Mouse (Mus musculus) lung, adult 18-20 months (tissue): ENCODE data around the gene Kirrel2.
"Not testable (repeated sequence)": the region's sequence is repeated elsewhere in the genome, so short reads cannot be mapped to it uniquely, and the experiment has no call there.

Experiments used
- DNase-seq, 2 experiments: peaks; one replicate each; pipeline ENCODE4 v3.0.0; 2022; ENCODE audit warnings: mixed read lengths in 2 of 2

The Kirrel2 gene

DNA sequence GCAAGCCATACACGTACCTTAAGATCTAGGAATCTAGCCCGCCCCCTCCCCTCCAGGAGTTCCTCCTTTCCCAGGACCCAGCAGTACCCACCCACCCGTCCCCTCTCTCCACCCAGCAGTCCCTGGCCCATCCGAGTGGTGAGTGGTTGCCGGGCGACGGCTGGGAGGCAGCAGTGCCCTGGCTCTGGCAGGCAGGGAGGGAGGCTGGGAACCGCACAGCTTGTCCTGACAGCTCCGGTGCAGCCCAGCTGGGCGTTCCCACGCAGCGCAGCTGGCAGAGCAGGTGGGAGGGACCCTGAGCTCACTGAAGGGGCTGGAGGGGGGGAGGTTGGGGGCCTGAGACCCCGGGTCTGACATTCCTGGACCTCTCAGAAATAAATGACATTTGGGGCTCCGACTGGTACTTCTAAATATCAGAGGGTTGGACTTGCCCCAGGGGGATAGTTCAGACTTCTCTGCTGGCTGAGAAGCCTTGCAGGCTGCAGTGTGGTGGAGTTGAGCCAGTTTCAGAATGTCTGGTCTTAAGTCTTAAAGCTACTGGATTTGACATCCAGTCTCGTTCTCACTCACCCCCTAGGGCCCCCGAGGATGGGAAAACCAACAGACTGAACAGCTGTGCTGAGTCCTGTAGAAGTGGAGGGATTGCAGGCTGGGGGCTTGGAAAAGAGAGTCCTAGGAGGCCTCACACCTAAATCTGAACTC is at the start of gene Kirrel2, which contains the start of gene Nphs1:
TSS of gene Kirrel2 (minus strand) at position 62 of the 702 bp plus-strand sequence.
TSS of gene Nphs1 (plus strand) at position 687 of the 702 bp plus-strand sequence.
- DNase-seq = no peak

DNA sequence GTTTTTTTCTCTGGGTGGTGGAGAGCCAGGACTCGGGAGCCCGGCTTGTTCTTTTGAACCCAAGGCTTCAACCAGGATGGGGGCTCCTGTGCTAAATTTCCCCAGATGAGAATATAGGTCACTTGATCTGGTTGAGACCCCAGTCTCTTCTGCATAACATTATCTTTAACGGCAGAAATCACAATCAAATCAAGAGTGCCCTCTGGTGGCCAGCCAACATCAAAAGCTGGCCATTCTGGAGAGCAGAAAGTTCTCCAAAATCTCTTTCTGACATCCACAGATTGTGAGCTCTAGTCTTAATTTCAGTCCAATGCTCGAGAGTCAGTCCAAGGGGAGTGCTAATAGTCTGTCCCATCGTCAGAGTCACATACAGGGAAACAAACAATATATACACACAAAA is 43.7 kb upstream of the Kirrel2 start:
- DNase-seq = not testable (repeated sequence)

DNA sequence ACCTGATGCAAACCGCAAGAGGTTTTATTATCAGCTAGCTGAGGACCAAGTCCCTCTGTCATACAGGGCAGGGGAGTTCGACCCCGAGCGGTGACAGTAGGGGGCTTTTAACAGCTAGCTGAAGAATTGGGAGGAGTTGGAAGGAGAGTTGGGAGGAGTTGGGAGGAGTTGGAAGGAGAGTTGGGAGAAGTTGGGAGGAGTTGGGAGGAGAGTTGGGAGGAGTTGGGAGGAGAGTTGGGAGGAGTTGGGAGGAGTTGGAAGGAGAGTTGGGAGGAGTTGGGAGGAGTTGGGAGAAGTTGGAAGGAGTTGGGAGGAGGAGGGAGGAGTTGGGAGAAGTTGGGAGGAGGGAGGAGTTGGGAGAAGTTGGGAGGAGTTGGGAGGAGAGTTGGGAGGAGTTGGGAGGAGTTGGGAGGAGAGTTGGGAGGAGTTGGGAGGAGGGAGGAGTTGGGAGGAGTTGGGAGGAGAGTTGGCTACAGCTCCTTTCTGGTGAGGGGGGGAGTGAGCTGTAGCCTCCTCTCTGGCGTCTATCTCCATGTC is 38.1 kb upstream of the Kirrel2 start:
- not testable (repeated sequence) for DNase-seq

DNA sequence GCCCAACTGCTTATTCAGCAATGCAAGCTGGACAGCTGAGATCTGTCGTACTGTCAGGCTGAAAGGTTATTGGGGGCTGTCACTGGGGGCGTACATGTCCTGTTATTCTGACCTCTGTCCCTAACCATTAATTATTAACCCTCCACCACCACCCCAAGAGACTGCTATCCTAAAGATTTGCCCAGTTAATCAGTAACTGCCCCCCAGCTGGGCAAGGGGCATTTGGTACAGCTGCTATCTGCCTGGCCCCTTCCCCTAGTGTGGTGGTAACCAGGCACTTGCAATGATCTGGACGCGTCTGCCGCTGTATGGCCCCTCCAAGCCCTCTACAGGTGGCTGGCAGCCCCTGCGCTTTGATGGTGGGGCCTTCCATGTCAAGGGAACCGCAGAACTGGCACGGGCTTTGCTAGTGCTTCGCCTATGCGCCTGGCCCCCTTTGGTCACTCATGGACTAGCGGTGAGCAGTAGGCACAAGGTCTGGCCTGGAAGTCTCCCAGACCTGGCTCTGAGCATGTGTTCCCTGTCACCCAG is 36.0 kb upstream of the Kirrel2 start, which contains the start of gene Prodh2:
TSS of gene Prodh2 (plus strand) at position 222 of the 531 bp plus-strand sequence.
- DNase-seq = no peak

DNA sequence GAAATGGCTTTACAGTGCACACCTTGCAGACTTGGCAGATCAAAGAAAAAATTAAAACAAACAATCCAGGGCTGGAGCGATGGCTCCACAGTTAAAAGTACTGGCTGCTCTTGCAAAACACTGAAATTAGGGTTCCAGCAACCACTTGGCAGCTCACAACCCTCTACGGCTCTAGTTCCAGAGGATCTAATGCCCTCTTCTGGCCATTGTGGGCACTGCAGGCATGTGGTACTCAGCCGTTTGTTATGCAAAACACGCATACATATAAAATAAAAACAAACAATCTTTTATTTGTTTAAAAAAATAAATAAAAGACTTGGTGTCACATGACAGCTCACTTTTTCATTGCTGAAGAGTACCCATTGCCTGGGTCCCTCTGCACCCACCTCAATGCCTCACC is 35.3 kb upstream of the Kirrel2 start:
- peak; percentile 68 for DNase-seq

DNA sequence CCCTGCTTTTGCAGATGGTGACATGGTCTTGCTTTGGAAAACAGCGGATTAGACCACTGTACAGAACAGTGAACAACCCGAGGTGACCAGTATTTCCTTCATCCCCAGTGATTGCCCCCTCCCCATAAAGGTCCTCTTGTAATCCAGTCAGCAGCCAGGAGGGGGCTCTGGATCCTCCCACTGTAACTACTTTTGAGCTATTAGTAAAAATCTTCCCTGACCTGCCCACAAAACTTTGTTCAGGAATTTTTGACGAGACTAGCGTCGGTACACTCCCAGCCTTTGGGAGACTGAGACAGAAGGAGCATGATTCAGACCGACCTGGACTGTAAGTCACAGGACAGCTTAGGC is 33.4 kb upstream of the Kirrel2 start:
- DNase-seq = no peak

DNA sequence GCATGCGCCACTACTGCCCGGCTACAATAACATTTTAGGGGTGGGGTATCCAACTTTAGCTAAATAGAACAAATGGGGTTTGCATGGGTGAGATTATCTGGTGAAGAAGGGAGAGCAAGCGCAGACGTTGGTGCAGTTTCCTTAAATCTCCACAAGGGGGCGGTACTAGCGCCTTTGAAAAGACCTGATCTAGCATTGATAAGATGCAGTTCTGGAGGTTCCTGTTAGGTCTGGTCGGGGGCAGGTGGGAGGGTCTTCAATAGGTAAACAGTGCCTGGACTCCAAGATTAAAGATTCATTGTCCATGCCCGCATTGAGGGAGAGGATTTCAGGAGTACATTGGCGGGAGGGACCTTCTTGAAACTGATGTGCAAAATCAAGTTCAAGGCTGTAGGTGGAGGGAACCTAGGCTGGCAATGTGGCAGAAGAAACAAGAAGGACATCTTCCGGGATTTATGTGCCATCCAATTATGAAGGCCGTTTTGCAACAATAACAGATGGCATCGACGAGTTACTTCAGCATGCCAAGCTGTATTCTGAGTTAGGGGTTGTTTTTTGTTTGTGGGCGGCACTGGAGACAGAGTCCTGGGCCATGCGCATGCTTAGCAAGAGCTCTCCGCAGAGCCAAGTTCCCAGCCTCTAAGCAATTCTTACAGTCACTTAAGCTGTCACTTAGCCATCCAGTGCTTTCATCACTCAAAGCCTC is 32.9 kb upstream of the Kirrel2 start:
- DNase-seq = peak; percentile 10 to 24

DNA sequence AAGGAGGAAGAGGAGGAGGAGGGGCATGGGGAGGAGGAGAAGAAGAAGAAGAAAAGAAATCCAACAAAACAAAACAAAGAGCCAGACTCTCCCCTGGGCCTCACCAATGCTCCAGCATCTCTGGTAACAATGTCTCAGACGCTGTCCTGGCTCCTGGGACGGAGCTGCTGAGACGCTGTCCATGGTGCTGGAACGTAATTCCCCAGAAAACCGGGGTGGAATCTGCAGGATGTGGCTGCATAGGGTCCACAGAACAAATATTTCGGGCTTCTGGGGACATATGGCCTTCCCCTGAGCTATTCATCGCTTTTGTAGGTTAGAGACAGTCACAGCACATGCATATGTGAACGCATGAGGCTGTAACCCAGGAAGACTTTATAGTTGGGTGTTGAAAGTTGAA is 26.8 kb upstream of the Kirrel2 start:
- DNase-seq = no peak

DNA sequence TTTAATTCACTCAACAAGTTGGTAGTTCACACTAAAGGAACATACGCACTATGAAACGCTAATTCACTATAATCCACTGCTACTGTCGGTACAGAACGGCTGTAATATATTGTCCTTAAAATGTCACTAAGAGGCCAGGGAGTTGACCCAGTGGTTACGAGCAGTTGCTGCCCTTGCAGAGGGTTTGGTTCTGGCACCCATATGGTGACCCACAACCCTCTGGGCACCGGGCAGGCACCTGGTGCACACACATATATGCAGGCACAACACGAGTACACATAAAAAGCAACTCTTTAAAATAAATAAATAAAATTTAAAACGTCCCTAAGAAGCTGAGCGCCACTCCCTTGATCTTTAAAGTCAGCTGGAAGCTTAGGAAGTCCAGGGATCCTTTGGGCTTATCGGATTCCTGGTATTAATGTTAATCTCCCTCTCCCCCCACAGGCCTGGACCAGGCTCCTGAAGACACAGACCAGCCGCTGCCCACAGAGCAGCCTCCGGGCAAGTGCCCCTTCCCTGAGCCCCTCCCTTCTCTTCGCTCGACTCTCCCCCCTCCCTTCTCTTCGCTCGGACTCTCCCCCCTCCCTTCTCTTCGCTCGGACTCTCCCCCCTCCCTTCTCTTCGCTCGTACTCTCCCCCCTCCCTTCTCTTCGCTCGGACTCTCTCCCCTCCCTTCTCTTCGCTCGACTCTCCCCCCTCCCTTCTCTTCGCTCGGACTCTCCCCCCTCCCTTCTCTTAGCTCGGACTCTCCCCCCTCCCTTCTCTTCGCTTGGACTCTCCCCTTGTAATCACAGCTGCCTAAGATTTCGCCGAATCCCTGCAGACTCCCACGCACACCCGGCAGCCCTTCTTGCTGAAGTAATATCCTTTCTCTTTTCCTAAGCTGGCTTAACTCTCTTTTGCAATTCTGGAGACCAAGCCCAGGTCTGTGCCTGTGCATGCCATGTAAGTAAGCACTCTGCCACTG is 20.2 kb upstream of the Kirrel2 start:
- DNase-seq = no peak

DNA sequence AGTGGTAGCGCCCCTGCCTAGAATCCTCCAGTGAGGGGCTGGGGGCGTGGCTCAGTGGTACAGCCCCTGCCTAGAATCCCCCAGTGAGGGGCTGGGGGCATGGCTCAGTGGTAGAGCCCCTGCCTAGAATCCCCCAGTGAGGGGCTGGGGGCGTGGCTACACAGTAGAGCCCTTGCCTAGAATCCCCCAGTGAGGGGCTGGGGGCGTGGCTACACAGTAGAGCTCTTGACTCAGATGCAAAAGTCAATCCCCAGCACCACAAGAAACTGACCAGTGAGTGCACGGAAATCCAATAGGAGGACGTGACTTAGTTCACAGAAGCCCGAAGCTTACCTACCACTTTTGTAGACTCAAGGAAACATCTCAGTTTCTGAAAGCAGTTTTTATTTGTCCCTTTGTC is 18.6 kb upstream of the Kirrel2 start:
- not testable (repeated sequence) for DNase-seq

DNA sequence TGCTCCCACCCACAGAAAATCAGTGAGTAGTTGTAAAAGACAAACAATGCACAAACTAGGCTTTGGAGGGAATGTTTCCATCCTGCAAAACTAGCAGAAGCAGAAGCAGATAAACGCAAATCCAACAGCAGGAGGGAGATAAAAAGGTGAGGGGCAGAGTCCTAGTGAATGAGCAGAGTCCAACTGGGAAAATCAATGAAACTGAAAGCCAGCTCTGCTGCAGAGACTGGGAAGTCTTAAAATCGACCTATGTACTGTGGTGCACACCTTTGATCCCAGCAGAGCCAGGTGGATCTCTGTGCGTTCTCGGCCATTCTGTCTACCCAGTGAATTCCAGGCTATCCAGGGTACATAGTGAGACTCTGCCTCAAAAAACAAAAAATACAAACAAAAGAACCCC is 17.5 kb upstream of the Kirrel2 start:
- no peak for DNase-seq

DNA sequence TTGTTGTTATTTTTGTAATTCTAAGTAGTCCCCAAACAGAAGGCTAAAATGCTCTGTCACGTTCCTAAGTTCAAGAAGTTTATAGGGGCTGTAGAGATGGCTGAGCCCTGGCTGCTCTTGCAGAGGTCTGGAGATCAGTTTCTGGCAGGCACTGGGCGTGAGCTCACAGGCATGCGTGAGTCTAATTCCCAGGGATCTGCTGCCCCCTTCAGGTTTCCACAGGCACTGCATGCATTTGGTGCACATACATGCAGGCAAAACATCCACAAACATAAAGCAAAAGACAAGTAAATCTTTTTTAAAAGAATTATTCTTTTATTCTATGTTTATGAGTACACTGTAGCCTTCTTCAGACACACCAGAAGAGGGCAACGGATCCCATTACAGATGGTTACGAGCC is 14.9 kb upstream of the Kirrel2 start:
- DNase-seq = no peak

DNA sequence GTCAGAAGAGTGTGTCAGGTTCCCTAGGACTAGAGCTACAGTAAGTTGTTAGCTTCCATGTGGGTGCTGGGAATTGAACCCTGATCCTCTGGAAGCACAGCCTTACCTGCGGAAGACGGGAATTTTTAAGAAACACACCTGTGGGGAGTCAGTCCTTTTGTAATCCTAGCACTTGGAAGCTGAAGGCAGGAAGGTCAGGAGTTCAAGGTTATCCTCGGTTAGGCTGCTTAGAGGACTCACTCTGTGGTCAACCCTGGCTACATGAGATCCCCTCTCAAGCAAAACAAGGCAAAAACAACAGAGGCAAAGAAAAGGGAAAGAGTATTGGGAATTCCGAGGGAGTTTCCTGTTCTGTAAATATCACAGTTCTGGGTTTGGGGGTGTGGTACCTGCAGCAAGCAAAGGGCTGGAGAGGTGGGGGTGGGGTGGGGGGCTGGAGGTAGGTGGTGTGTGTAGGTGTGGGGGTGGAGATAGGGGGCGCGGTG is 7.4 kb upstream of the Kirrel2 start:
- no peak for DNase-seq

DNA sequence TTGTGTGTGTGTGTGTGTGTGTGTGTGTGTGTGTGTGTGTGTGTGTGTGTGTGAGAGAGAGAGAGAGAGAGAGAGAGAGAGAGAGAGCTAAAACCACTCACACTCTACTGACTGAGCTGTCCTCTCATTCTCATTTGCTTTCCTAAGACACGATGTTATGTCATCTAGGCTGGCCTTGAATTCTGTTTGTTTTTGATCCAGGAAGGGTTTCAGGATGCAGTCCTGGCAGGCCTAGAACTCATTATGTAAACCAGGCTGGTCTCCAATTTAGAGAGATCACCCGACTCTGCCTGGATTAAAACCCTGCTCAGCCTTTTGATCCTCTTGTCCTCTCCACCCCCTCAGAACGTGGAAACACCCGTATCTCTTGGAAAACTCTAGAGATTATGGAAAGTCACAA is 6.5 kb upstream of the Kirrel2 start:
- no peak for DNase-seq

DNA sequence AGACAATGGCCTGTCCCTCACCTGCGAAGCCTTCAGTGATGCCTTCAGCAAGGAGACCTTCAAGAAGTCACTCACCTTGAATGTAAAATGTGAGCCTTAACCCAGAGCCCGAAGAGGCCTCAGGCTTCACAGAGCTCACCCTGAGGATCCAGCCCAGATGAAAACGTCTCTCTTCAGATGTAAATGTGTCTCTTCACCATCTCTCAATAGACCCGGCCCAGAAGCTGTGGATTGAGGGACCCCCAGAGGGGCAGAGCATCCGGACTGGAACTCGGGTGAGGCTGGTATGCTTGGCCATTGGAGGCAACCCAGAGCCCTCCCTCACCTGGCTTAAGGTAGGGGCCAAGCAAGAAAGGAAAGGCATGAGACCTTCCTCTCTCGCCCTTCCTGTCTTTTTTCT is 6.1 kb upstream of the Kirrel2 start:
- no peak for DNase-seq

DNA sequence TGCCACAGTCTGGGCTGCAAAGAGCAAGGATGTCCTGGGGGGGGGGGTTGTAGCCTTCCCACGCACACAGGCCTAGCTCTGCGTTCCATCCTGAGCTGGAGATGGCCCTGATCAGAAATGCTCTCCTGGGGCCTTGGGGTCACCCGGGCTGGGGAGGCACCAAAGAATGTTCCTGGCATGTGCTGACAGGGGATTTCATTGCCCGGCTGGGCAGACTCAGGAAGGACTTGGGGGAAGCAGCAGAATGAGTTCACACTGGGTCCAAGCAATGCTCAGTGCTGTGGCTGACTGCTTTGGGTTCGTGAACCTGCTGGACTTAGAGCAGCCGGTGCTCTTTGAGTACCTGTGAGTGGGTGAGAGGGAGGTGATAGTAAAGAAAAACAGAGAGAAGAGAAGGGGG is 2.0 kb upstream of the Kirrel2 start:
- no peak for DNase-seq

DNA sequence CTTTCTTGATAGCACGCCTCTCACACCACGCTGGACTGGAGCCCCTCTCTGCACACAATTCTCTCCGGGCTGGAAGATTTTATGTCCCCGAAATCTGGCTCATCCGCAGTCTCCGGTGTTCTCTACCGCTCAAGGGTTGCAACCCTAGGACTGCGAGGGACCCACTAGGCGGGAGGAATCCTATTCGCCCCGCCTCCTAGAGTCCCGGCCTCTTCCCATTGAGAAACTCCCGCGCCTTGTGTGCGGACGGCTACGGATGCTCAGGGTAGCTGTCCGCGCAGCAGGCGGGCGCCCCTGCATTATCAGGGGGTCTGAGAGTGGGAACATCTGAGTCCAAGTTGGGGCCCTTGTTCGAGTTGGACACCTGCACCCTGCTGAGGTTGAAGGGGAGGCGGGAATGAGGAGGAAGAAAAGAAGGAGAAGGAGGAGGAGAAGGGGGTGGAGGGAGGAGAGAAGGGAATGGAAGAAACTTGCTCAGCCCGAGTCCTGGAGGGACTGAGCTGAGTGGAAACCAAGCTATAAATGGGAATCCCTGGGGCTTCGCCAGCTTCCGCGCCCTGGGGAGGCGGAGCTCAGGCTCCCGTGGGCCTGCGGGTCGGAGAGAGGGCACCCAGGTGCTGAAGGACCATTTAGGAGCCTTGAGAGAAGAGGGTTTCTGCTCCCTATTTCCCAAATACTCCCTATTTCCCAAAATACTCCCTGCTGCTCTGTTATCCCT is 420 bp downstream of the Kirrel2 start:
- DNase-seq = no peak

DNA sequence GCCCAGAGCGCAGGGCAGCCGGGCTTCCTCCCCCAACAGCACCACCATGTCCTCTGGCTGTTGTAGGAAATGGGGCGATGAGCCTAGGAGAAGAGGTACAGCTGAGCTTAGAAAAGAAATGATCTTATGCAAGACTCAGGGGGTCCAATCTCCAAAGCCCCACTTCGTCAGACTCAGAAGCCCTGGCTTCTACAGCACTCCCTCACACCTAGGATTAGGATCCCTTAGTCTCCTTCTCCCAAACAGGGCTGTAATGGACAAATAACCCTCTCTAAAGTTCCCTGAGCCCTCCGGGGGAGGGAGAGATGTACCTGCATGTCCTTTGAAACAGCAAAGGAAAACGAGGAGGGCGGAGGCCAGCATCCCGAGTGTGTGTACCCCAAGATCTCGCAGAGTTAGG is 1.0 kb downstream of the Kirrel2 start:
- DNase-seq = no peak

DNA sequence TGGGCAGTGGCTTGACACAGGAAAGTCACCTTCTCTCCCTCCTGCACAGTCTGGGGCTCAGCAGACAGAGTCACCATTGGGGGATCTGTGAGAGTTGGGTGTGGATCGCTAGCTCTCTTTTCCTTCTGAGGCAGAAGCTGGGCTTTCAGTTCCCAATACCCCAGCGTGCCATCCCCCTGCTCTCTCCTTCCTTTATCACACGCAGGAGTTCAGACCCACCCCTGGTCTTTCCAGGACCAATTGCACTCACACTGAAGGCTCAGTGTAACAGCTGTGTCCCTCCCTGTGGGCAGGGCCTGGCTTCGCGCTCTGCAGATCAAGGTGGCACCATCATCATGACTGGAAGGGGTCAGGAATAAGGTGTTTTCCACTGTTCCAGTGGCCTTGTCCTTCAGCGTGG is 3.2 kb downstream of the Kirrel2 start:
- no peak for DNase-seq

DNA sequence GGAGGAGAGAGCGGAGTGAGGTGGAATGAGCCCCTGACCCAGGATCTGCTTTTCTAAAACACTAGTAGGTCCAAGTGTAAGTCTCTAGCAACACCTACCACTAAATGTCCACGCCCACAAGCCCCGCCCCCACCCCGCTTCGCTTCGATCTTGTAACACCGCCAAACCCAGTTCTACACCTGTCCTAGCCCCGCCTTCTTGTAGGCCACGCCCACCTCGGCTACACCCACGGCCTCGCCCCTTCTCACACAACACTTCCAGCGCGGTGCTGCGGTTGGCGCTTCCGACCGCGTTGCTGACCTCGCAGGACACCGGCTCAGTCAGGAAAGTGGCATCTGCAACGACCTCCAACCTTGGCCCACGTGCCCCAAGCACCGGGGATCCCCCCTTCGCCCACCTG is 3.7 kb downstream of the Kirrel2 start:
- DNase-seq = peak; percentile 59 to 67

DNA sequence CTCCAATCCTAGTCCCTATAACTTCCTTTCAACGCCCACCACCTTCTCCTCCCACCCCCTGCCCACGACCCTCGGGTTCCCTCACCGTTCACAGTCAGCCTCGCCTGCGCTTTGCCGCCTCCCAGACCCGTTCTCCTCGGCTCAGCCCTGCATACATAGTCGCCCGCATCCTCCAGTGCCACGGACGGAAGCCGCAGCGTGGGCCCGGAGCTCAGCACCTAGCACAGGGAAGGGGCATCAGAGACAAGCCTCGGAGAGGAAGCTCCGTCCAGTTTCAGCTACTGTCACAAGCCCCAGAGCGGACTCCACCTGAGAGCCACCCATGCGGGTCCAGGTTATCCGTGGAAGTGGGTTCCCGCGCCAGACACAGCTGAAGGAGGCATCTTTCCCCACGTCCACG is 4.2 kb downstream of the Kirrel2 start:
- DNase-seq = no peak

DNA sequence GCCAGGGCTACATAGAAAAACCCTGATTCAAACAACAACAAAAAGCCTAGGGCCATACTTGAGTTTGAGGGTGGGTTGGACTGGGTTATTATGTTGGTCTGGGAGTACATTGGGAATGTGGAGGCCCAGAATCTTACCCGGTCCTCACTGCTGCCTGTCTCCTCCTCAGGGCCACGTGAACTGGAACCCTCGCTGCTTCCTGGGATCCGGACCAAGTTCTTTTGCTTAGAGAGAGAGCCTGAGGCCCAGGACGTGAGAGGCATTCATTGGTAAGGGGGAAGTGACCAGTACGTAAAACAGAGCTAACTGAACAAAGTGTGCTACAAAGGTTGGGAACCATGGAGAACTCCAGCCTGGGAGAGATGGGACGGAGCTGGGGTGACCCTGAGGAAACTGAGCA is 7.2 kb downstream of the Kirrel2 start:
- DNase-seq = no peak
